Mouse (Mus musculus): ENCODE data around the gene Mrpl58. TPM values are rescaled to one million over a fixed set of nuclear protein-coding genes. Genes with fewer than 3 reads are reported as not detected.

Mrpl58 gene
- polyA plus RNA-seq, 1 experiment from 2014 or later, result 253 TPM

GRCm38 (mm10) chr11:115420336-115421190 lies 17.0 kb downstream of the Mrpl58 start:
- Histone ChIP-seq H3K9me3 (no peaks in the 10 kb centered on the region), H3K4me1 (replicated peaks) (peaks cover 35% of the 10 kb centered on the region), H3K36me3 (peaks cover 53% of the 10 kb centered on the region), H3K27me3 (ENCODE audit: insufficient read depth, poor library complexity, severe bottlenecking) (no peaks in the 10 kb centered on the region), H3K27ac (peak overlapping the region; percentile 98), H3K4me3 (peak overlapping the region; percentile 96)
- DNase-seq (ENCODE audit: low spot score), result peak; percentile 68
- 4% methylated on average over 45 of the region's 45 CpGs for WGBS

GRCm38 (mm10) chr11:115421328-115421727 lies 17.8 kb downstream of the Mrpl58 start:
- no peaks in the 10 kb centered on the region for H3K27me3 ChIP-seq (ENCODE audit: insufficient read depth, poor library complexity, severe bottlenecking)
- no peak overlapping the region for H3K27ac ChIP-seq
- peak overlapping the region; percentile 96 for H3K4me3 ChIP-seq
- WGBS, result 78% methylated on average over 1 of the region's 1 CpGs
- no peak for DNase-seq (ENCODE audit: low spot score)
- H3K36me3 ChIP-seq, result peaks cover 53% of the 10 kb centered on the region
- H3K9me3 ChIP-seq, result no peaks in the 10 kb centered on the region
- peaks cover 35% of the 10 kb centered on the region for H3K4me1 ChIP-seq (replicated peaks)

GRCm38 (mm10) chr11:115421972-115422371 lies 18.4 kb downstream of the Mrpl58 start:
- Histone ChIP-seq H3K27me3 (ENCODE audit: insufficient read depth, poor library complexity, severe bottlenecking) (no peaks in the 10 kb centered on the region), H3K27ac (no peak overlapping the region), H3K4me3 (no peak overlapping the region), H3K9me3 (no peaks in the 10 kb centered on the region), H3K4me1 (replicated peaks) (peaks cover 35% of the 10 kb centered on the region), H3K36me3 (peaks cover 53% of the 10 kb centered on the region)
- 93% methylated on average over 16 of the region's 16 CpGs for WGBS
- DNase-seq (ENCODE audit: low spot score), result no peak

GRCm38 (mm10) chr11:115423091-115423490 lies 19.5 kb downstream of the Mrpl58 start:
- Histone ChIP-seq H3K4me1 (replicated peaks) (peaks cover 41% of the 10 kb centered on the region), H3K9me3 (no peaks in the 10 kb centered on the region), H3K27ac (no peak overlapping the region), H3K27me3 (ENCODE audit: insufficient read depth, poor library complexity, severe bottlenecking) (no peaks in the 10 kb centered on the region), H3K36me3 (peaks cover 47% of the 10 kb centered on the region), H3K4me3 (no peak overlapping the region)
- 85% methylated on average over 3 of the region's 3 CpGs for WGBS
- no peak for DNase-seq (ENCODE audit: low spot score)

- peaks cover 38% of the 10 kb centered on the region for H3K4me1 ChIP-seq (replicated peaks)
- DNase-seq (ENCODE audit: low spot score), result no peak
- no peak overlapping the region for H3K27ac ChIP-seq
- H3K27me3 ChIP-seq (ENCODE audit: insufficient read depth, poor library complexity, severe bottlenecking), result no peaks in the 10 kb centered on the region
- H3K36me3 ChIP-seq, result peaks cover 61% of the 10 kb centered on the region
- no peaks in the 10 kb centered on the region for H3K9me3 ChIP-seq
- 0 out of 2 replicates have a peak overlapping the region, but pooled peaks have one; percentile 4 for H3K4me3 ChIP-seq
- 90% methylated on average over 7 of the region's 7 CpGs for WGBS
These were observed 21.1 kb downstream of the Mrpl58 start for GRCm38 (mm10) chr11:115424666-115425065.

- Histone ChIP-seq H3K4me1 (replicated peaks) (peaks cover 33% of the 10 kb centered on the region), H3K27ac (no peak overlapping the region), H3K36me3 (peaks cover 71% of the 10 kb centered on the region), H3K4me3 (no peak overlapping the region), H3K27me3 (ENCODE audit: insufficient read depth, poor library complexity, severe bottlenecking) (no peaks in the 10 kb centered on the region), H3K9me3 (no peaks in the 10 kb centered on the region)
- WGBS, result 93% methylated on average over 6 of the region's 6 CpGs
- no peak for DNase-seq (ENCODE audit: low spot score)
These were observed 22.1 kb downstream of the Mrpl58 start for GRCm38 (mm10) chr11:115425671-115426070.

- H3K27ac ChIP-seq, result peak overlapping the region; percentile 75
- DNase-seq (ENCODE audit: low spot score), result peak; percentile 85
- H3K4me1 ChIP-seq (replicated peaks), result peaks cover 20% of the 10 kb centered on the region
- WGBS, result 32% methylated on average over 20 of the region's 20 CpGs
- no peaks in the 10 kb centered on the region for H3K9me3 ChIP-seq
- H3K36me3 ChIP-seq, result peaks cover 82% of the 10 kb centered on the region
- peak overlapping the region; percentile 18 for H3K4me3 ChIP-seq
- no peaks in the 10 kb centered on the region for H3K27me3 ChIP-seq (ENCODE audit: insufficient read depth, poor library complexity, severe bottlenecking)
These were observed 24.2 kb downstream of the Mrpl58 start for GRCm38 (mm10) chr11:115427482-115428331.

GRCm38 (mm10) chr11:115429307-115429706 lies 25.8 kb downstream of the Mrpl58 start:
- Histone ChIP-seq H3K9me3 (no peaks in the 10 kb centered on the region), H3K4me3 (no peak overlapping the region), H3K36me3 (peaks cover 87% of the 10 kb centered on the region), H3K27ac (no peak overlapping the region), H3K4me1 (replicated peaks) (peaks cover 20% of the 10 kb centered on the region), H3K27me3 (ENCODE audit: insufficient read depth, poor library complexity, severe bottlenecking) (no peaks in the 10 kb centered on the region)
- no peak for DNase-seq (ENCODE audit: low spot score)
- WGBS, result 86% methylated on average over 7 of the region's 7 CpGs

GRCm38 (mm10) chr11:115430561-115430960 lies 27.0 kb downstream of the Mrpl58 start:
- Histone ChIP-seq H3K9me3 (no peaks in the 10 kb centered on the region), H3K36me3 (peaks cover 75% of the 10 kb centered on the region), H3K4me1 (replicated peaks) (peaks cover 26% of the 10 kb centered on the region), H3K27ac (no peak overlapping the region), H3K4me3 (no peak overlapping the region), H3K27me3 (ENCODE audit: insufficient read depth, poor library complexity, severe bottlenecking) (0 out of 2 replicates have a peak, but pooled peaks cover 7% of the 10 kb centered on the region)
- DNase-seq (ENCODE audit: low spot score), result no peak
- 95% methylated on average over 6 of the region's 6 CpGs for WGBS

GRCm38 (mm10) chr11:115432814-115433213 lies 29.3 kb downstream of the Mrpl58 start:
- Histone ChIP-seq H3K36me3 (peaks cover 55% of the 10 kb centered on the region), H3K27ac (no peak overlapping the region), H3K9me3 (no peaks in the 10 kb centered on the region), H3K27me3 (ENCODE audit: insufficient read depth, poor library complexity, severe bottlenecking) (0 out of 2 replicates have a peak, but pooled peaks cover 12% of the 10 kb centered on the region), H3K4me3 (no peak overlapping the region), H3K4me1 (replicated peaks) (peaks cover 31% of the 10 kb centered on the region)
- WGBS, result 86% methylated on average over 4 of the region's 4 CpGs
- no peak for DNase-seq (ENCODE audit: low spot score)

GRCm38 (mm10) chr11:115433342-115433741 lies 29.8 kb downstream of the Mrpl58 start:
- DNase-seq (ENCODE audit: low spot score), result no peak
- H3K36me3 ChIP-seq, result peaks cover 54% of the 10 kb centered on the region
- no peak overlapping the region for H3K27ac ChIP-seq

GRCm38 (mm10) chr11:115435596-115436337 lies 32.2 kb downstream of the Mrpl58 start:
- WGBS, result 4% methylated on average over 31 of the region's 31 CpGs
- Histone ChIP-seq H3K4me1 (replicated peaks) (peaks cover 21% of the 10 kb centered on the region), H3K27ac (peak overlapping the region; percentile 82), H3K4me3 (peak overlapping the region; percentile 50), H3K27me3 (ENCODE audit: insufficient read depth, poor library complexity, severe bottlenecking) (0 out of 2 replicates have a peak, but pooled peaks cover 12% of the 10 kb centered on the region), H3K36me3 (peaks cover 30% of the 10 kb centered on the region), H3K9me3 (peaks cover 7% of the 10 kb centered on the region)
- DNase-seq (ENCODE audit: low spot score), result peak; percentile 58

More at GRCm38 (mm10) chr11:115433342-115433741, 29.8 kb downstream of the Mrpl58 start:
- Histone ChIP-seq H3K4me3 (no peak overlapping the region), H3K9me3 (no peaks in the 10 kb centered on the region), H3K27me3 (ENCODE audit: insufficient read depth, poor library complexity, severe bottlenecking) (0 out of 2 replicates have a peak, but pooled peaks cover 12% of the 10 kb centered on the region), H3K4me1 (replicated peaks) (peaks cover 26% of the 10 kb centered on the region)
- 84% methylated on average over 6 of the region's 6 CpGs for WGBS
